Mouse (Mus musculus) cerebellum, adult 9-10 months (tissue): ENCODE data around the gene Fig4.

Experiments used
- DNase-seq: peaks from one replicate; pipeline ENCODE4 v3.0.0; 2022

Fig4 gene

DNA sequence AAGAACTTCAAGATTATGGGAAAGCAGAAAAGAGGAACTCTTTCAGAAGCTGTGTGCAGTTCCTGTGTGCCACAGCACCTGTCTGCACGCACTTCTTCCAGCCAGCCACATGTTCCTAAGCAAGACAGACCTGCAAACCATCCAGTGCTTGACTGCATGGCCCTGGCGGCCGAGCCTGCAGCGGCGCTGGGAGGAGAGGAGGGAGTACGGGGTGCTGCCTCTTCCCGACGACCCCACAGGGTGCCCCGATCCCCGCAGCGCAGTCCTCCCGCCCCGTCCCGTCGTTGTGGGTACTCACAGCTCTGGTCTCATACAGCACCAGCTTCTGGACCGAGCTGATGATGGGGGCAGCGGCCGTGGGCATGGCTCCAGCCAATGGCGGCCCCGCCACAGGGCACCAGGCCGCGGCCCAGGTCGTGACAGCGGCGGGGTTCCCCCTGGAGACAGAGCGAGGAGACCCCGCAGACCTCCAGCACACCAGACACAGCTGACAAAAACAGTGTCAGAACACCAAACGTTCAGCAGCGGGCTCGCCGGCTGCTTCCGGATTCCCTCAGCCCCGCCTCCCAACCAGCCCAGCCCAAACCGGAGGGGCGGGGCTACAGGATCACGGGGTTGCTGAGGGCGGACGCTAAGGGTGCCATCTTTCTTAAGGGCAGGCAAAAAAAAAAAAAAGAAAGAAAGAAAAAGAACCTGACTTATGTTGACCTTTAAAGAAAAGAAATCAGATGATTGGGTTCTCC lies at the start of gene Fig4:
Gene Fig4, minus strand, starts transcription at position 572 of the 743 bp plus-strand sequence.
- peak; percentile 87 for DNase-seq

DNA sequence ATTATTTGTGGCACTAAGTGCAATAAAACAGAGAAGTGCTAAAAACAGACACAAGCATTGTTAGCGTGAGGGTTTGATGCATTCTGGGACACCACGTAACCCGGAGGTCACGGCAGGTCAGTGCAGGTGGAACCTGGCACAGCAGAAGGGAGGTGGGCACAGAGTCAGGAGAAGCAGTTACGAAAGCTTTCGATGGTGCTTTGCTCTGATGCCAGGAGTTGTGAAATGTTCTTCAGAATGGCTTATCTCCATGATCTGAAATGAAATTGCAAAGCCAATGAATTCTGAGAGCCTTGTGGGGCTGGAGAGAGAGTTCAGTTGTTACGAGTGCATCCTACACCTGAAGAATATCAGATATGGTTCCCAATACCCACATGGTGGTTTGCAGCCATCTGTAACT lies 38.3 kb upstream of the Fig4 start:
- DNase-seq, result no peak

DNA sequence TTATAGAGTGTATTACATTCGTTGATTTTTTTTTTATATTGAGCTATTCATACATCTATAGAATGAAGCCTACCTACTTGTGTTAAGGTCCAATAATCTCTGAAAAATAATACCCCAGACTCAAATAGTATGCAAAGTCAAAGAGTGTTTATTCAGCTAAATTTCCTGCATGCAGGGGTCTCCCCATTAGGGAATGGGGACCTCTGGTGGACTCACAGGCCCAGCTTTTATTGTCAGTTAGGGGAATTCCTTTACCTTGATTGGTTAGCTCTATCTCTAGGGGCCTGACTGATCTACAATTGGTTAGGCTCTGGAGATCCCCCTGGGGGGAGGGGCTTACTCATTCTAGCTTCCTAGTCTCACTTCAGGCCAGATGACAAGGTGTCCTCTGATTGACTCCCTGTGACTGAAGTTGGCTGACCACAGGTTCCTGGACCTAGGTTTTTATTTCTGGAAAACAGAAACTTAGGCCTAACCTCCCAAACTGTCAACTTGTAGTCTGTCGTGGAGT lies 29.5 kb upstream of the Fig4 start:
- DNase-seq, result no peak

DNA sequence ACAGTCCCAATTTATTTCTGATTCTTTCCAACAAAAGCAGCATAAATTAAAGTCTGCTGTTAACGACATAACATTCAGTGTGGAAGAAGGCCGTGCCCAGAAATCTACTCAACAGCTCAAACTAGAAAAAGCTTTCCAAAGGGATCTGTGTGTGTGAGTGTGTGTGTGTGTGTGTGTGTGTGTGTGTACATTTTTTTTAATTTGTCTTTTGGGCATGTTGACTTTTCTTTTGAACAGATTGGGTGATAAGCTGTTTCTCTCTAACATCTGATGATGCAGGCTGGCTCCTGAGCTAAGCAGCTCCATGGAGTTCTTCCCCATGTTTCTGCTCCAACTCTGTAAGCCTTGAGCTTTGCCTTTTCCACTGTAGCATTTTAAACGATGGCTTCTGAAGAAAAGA lies 12.8 kb upstream of the Fig4 start:
- no peak for DNase-seq

DNA sequence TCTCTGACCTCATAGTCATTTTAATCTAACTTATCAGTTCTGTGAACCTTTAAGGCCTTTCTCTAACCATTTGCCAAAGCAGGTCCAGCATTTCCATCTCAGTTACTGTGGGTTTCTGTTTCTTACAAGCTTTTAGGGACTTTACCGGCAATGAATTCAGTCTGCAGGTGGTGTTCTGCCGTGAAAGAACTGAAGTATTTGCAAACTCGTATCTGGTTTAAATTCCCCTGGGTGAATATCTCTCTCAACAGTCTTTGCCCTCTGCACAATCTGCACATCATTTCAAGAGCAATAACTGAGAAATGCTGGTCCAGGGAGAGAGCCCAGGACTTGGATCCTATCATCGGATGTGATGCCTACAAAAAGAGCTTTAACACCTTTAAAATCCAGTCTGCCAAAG lies 5.1 kb upstream of the Fig4 start:
- DNase-seq, result no peak

DNA sequence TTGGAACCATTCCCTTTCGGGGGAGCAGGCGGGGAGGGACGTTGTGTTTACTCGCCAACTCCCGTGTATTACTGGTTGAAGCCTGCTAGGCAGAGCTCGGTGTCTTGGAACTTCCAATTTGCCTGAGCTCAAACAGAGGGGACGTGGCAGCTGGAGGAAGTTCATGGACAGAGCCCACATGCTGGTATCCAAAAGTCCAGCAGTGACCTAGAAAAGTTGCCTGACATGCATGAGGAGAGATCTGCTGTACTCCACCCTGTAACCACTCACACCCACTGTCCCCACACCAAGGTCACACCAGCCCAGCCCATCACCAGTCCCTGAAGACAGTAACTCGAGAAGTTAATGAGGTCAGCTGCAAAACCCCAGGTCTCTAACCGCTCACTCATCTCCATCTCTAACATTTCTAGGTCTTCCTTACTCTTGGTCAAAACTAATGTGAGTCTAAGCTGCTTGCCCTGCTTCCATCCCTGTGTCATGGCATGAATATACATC lies 1.9 kb upstream of the Fig4 start:
- no peak for DNase-seq

DNA sequence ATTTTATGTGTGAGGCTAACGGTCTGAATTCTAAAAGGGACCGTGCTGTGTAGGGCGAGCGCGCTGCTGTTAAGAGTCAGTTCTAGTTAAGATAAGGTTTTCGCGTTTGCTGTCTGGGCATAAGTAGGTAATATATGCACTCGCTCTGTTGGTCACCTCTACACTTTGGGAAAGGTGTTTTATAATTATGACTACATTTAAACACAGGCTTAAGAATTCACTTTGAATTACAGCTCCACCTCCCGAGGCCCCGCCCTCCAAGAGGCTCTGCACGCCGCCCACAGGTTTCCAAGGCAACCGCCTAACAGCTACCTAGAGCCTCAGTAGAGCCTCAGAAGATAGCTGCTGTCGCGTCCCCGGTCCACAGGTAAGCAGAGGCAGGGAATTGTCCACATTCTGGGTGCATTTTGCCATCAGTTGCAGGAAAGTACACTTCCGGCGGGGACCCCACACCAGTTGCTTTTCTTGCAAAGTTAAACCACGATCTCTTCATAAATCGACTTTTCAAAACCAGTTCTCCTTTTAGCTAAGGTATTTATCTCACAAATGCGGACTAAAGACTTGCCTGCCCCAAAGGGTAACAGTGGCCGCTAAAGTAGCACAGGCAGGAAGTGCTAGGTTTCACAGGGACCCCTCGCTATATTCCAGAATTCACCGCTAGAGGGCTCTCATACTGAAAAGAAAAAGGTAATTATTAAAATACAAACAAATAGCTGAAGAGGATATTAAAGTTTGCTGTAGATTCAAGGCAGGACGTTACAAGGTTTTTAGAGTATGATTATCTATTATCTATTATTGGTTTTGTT lies 782 bp upstream of the Fig4 start, which contains the start of gene Ak9:
Gene Ak9, plus strand, starts transcription at position 342 of the 806 bp plus-strand sequence.
- peak; percentile 89 for DNase-seq

DNA sequence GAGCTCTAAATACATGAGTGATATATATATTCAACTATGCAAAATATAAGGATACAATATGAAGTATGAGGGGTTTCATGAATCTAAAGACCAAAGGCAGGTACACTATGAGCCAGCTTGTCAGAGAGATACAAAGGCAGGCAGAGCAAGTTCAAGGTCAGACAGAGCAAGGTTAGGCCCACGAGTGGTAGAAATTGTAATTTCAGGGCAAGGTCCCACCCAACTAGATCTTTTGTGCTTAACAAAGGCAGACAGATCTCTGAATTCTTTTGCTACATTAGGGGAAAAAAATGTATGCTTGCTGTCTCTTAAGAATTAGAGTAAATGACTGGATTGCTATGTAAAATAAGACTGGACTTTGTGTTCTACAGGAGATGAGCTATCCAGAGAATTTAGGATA lies 2.9 kb downstream of the Fig4 start:
- peak; percentile 3 for DNase-seq

DNA sequence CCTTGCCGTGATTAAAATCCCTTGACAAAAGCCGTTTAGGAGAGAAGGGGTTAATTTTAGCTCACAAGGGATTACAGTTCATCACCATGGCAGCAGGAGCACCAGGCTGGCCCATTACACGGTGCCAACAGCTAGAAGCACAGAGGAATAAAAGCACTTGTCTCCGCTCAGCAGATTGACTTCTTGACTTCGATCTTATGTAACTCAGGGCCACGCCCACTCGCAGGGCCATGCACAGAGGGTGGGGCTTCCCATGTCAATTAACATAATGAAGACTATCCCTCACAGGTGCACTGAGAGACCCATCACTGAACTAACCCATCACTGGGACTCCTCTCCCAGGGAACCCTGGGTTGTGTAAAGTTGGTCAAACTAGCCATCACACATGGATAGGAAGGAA lies 7.9 kb downstream of the Fig4 start:
- DNase-seq, result peak; percentile 83

DNA sequence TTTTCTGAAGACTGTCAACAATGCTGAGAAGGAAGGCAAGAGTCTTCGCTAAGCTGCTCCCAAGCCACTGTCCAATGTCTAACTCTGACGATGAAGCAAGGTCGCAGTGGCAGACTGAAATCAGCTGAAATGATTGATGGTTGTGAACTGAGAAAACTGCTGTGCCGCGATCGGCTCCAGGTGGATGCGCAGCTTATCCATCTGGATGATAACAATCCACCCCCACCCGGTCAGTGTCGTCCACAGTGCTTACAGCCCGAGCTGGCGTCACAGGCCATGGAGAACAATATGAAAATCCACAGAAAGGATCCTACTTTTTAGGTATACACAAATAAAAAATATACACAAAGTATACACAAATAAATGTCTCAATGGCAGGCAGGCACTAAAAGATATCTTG lies 8.3 kb downstream of the Fig4 start:
- no peak for DNase-seq

DNA sequence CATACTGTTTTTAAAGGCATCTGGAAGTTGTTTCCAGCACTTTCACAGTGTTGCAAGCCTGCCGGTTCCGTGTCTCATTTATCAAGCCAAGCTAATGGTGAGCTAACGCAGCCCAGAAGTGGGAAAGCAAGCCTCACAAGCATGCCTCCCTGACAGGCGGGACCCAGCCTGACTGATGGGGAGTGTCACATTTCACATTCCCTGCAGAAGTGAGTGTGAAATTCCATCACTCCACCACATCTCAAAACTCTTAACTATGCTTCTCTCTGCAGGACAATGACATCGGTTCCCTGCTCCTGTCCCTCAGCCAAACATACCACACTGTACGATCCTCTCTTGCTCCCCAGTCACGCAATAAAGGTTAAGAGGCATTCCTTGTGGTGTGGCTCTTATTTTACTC lies 10.0 kb downstream of the Fig4 start:
- no peak for DNase-seq

DNA sequence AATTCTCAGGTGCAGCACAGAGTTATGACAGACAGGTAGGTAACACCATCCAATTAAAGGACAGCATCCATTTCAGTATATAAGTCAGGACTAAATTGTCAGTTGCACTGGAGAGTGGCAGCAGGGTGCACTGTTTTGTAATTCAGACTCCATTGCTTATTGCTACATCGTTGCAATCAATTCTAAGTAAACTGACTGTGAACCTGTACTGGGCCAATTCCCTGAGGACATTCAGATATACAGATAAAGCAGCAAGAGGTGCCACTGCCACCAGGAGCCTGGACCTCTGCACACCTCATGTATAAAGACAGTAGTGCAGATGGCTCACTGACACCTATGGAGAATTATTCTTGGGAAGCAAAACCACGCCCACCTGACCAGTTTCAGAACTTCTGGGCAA lies 12.0 kb downstream of the Fig4 start:
- no peak for DNase-seq

DNA sequence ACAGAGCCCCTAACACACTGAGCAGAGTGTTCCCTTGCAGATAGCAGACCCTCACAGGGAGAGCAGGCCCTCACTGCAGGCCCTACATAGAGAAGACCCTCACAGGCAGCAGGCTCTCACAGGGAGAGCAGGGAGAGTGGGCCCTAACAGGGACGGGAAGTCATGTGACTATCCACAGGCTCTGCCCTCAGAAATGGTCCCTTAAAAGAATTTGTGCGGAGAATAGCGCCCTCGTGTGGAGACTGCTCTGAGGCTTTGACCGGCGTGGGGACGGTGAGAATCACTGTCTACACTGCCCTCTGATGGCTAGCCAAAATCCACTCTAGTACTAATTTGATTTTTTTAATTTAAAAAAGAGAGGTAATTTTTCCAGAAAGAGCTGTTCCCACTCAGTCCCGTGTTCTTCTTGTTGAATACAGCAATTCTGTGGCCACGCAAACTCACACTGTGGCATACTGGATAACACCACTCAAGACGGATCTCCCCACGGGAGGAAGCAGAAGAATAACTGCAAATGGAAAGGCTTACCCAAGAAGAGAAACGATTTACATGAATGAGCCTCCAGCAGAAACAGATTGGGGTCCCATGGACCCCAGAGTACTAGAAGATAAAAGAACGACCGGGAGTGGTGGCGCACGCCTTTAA lies 14.2 kb downstream of the Fig4 start:
- peak; percentile 84 for DNase-seq

DNA sequence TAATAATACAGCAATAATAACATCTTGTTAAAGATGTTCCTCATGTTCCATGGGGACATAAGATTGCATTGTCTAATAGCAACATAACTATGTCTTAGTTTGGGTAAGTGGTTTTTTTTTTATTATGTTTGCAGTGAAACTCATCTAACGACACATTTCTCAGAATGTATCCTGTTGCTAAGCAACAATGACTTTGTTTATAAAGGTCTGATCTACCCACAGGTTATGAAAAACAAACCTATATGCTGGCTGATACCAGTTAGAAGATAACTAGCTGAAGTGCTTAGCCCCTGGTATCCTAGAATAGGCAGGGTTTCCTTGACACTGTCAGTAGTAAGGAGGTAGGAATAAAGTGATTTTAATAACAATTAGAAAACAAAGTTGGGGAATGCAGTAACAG lies 15.0 kb downstream of the Fig4 start:
- DNase-seq, result no peak

DNA sequence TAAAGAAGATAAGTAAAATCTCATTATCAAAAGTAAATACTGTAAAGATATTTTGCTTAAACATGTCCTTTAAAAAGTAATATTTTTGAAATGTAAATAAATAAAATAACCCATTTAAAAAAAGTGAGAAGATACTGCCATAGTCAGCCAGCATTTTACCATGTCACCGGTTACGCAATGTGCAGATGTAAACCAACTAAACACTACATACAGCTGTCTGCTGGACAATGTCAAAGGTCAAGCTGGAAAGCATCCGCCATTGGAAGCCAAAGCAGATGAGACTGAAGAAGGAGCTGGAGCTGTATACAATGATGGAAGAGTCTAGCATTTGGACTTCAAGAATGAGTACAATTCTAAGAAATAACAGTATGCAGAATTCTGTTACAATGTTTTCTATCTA lies 15.4 kb downstream of the Fig4 start:
- DNase-seq, result no peak

DNA sequence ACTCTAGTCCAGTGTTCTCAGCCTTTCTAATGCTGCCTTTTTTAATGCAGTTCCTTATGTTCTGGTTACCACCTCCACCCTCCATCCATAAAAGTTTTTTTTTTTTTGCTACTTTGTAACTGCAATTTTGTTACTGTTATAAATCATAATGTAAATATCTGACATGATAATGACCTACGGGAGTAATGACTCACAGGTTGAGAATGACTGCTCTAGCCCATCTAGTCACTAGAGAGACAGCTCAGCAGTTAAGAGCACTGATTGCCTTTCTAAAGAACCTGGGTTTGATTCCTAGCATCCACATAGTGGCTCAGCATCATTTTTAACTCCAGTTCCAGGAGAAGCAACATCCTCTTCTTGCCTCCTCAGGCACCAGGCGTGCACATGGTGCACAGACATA lies 21.0 kb downstream of the Fig4 start:
- DNase-seq, result no peak

DNA sequence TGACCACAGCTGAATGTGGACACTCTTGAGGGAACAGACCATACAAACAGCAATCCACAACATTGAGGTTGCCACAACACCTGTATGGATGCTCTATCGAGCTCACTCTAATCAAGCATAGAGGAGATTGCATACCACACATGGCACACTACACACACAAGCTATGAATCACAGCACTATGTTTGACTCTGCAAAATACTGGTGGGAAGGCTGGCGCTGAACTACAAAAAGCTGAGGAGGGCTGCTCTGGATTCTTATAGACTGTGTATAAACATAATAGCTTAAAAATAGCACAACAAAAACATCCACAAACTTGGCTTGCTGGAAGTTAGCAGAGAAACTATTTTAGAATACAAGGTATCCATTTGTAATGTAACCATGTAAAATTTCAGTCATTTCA lies 22.3 kb downstream of the Fig4 start:
- no peak for DNase-seq

DNA sequence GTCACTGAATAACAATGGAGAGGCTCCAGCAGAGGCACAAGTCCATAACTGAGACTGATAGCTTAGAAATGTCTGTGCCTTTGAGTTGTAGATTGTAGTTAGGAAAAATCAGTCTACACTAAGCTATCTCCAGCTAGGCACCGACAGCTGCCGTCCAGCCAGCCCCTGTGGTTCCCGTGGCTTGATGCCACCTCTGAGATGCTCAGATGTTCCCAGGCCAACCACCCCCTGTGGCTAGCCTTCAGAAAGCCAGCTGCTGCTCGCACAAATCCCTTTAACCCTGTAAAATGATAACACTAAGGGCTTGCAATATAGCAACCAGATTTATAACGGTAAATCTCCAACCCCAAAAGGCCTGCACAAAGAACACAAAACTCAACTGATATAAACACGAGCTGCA lies 22.9 kb downstream of the Fig4 start:
- no peak for DNase-seq

DNA sequence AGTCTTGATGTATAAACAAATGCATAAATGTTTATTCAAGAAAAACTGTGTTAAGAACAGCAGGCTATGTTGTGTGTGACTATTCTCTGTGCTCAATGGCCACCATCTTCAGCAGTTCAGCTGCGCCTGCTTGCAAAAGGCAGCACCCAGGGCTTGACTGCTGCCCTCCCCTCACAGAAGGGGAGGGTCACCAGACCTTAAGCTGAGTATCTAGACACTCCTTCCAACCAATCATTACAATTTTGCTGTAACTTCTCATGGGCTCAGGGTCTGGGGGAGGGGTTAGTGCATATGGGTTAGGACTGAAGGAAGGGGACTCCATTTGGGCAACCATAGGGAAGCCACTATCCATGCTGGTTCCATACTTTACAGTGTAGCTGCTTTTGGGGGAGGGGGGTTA lies 24.3 kb downstream of the Fig4 start:
- DNase-seq, result no peak

DNA sequence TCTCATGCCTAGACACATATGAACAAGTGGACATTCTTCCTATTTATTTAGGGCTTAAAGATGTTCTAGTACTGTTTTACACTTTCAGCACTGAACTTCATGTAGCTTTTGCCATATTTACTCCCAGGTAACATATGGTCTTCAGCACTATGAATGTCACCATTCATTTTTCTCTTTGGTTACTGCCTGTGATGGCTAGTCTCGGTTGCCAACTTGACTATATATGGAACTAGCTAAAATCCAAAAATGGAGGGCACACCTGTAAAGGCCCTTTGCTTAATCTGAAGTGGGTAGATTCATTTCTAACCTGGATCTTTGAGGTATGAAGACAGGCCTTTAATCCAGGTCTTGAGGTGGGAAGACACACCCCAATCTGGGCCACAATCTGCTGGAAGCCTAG lies 28.2 kb downstream of the Fig4 start:
- peak; percentile 45 for DNase-seq

DNA sequence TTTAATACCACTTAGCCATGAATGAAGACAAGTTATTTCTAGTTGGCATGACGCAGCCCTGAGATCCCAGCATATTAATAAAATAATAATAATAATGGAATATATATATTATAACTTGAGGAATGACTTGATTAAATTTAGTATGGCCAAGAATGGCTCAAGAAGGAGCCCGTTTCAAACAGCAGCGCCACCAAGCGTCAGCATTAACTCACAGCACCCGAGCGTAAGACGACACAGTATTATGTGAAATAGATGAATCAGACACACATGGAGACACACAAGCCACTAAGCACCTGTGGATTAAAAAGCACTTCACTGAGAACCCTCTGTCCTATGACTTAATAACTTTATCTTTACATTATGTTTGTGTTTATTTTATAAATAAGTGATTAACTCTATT lies 31.2 kb downstream of the Fig4 start:
- DNase-seq, result no peak

DNA sequence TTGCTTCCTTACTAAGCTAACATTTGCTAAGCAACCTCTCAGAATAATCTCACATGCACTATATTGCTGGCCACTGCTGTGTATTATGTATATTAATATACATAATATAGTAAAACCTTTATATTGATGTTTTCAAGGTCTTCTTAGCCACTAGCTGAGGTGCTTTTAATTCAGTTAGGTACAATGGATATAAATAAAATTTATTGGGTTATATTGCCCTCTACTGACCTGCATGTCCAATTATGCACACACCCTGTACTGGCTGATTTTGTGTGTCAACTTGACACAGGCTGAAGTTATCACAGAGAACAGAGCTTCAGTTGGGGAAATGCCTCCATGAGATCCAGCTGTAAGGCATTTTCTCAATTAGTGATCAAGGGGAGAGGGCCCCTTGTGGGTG lies 41.2 kb downstream of the Fig4 start:
- DNase-seq, result no peak

DNA sequence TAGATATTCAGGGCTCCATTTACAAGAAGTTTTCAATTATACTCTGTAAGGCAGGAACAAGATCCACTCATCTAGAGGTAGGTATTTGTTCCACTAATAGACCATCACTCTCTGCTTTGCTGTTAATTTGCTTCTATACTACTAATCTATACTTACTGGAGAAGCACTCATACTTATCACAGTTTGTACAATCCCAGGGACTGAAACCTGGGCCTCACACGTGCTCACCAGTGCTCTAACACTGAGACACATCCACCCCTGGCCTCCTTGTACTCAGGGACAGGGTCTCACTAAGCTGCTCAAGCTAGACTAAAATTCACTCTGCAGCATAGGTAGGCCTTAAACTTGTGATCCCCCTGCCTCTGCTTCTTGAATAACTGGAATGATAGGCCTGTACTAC lies 41.8 kb downstream of the Fig4 start:
- DNase-seq, result no peak
